Mouse (Mus musculus) cerebellum, postnatal 4 days (tissue): Measurements from ENCODE around the gene Akr1b8.
"Not testable (repeated sequence)": the region's sequence is repeated elsewhere in the genome, so short reads cannot be mapped to it uniquely, and the experiment has no call there.

ENCODE experiments used
- DNase-seq, 2 experiments: peaks; one replicate each; pipeline ENCODE4 v3.0.0; 2022; ENCODE audit warnings: low spot score in 2 of 2, mixed read lengths in 1 of 2

The Akr1b8 gene

GRCm38 (mm10) chr6:34353658-34354353, at the start of gene Akr1b8:
Gene Akr1b8, plus strand, starts transcription at chr6:34354119.
- peak in 1 of 2 experiments; percentile 40 for DNase-seq

- no peak for DNase-seq
Measured at GRCm38 (mm10) chr6:34304675-34305241, 49.2 kb upstream of the Akr1b8 start.

GRCm38 (mm10) chr6:34306797-34307196, 47.1 kb upstream of the Akr1b8 start:
- no peak for DNase-seq

- no peak for DNase-seq
Measured at GRCm38 (mm10) chr6:34309526-34309925, 44.4 kb upstream of the Akr1b8 start.

- DNase-seq, result no peak
Measured at GRCm38 (mm10) chr6:34310023-34310595, 43.8 kb upstream of the Akr1b8 start.

GRCm38 (mm10) chr6:34313386-34313785, 40.5 kb upstream of the Akr1b8 start:
- no peak for DNase-seq

GRCm38 (mm10) chr6:34313921-34314320, 40.0 kb upstream of the Akr1b8 start:
- no peak for DNase-seq

- DNase-seq, result peak; percentile 62 to 80
Measured at GRCm38 (mm10) chr6:34316854-34317771, 36.8 kb upstream of the Akr1b8 start, which contains the start of gene Akr1b3. Gene Akr1b3, minus strand, starts transcription at chr6:34317478.

- DNase-seq, result peak in 1 of 2 experiments; percentile 42
Measured at GRCm38 (mm10) chr6:34318172-34318571, 35.7 kb upstream of the Akr1b8 start.

- no peak for DNase-seq
Measured at GRCm38 (mm10) chr6:34318636-34319035, 35.3 kb upstream of the Akr1b8 start.

GRCm38 (mm10) chr6:34322121-34322520, 31.8 kb upstream of the Akr1b8 start:
- DNase-seq, result no peak

- no peak for DNase-seq
Measured at GRCm38 (mm10) chr6:34331379-34331778, 22.5 kb upstream of the Akr1b8 start.

- not testable (repeated sequence) for DNase-seq
Measured at GRCm38 (mm10) chr6:34331804-34332203, 22.1 kb upstream of the Akr1b8 start.

- DNase-seq, result no peak
Measured at GRCm38 (mm10) chr6:34334673-34335072, 19.2 kb upstream of the Akr1b8 start.

GRCm38 (mm10) chr6:34337799-34338198, 16.1 kb upstream of the Akr1b8 start:
- DNase-seq, result no peak

- no peak for DNase-seq
Measured at GRCm38 (mm10) chr6:34341991-34342390, 11.9 kb upstream of the Akr1b8 start.

- no peak for DNase-seq
Measured at GRCm38 (mm10) chr6:34342476-34342875, 11.4 kb upstream of the Akr1b8 start.

GRCm38 (mm10) chr6:34343426-34343825, 10.5 kb upstream of the Akr1b8 start:
- DNase-seq, result no peak

- no peak for DNase-seq
Measured at GRCm38 (mm10) chr6:34344135-34344850, 9.6 kb upstream of the Akr1b8 start.

- DNase-seq, result no peak
Measured at GRCm38 (mm10) chr6:34344935-34345334, 9.0 kb upstream of the Akr1b8 start.
